Mouse (Mus musculus) frontal cortex, postnatal 10 days (tissue): ENCODE data around the gene Hal.

Experiments
- DNase-seq, 2 experiments: peaks; one replicate each; pipeline ENCODE4 v3.0.0; 2022; ENCODE audit warnings: low spot score in 2 of 2, mixed read lengths in 1 of 2

The Hal gene

GRCm38 (mm10) chr10:93488066-93488827, at the start of gene Hal:
TSS of gene Hal (plus strand) at chr10:93488768.
- DNase-seq, result no peak

DNA sequence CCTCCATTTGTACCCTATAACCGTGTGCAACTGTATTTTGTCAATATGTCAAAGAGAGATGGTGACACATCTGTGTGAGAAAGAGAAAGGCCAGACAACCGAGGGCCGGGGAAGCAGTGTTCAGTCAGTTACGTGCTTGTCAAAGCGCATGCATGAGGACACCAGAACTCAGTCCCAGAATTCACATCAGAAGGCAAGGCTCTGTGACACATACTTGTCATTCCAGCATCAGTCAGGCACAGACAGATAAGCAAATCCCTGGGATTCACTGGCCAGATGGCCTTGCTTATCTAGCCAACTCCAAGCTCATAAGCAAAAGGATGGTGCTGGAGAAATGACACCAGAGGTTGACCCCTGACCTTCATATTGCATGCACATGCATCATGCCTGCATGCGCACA, 47.1 kb upstream of the Hal start:
- DNase-seq, result no peak

GRCm38 (mm10) chr10:93442183-93442582, 46.4 kb upstream of the Hal start:
- no peak for DNase-seq

GRCm38 (mm10) chr10:93444407-93444806, 44.2 kb upstream of the Hal start:
- no peak for DNase-seq

GRCm38 (mm10) chr10:93447398-93447797, 41.2 kb upstream of the Hal start:
- no peak for DNase-seq

DNA sequence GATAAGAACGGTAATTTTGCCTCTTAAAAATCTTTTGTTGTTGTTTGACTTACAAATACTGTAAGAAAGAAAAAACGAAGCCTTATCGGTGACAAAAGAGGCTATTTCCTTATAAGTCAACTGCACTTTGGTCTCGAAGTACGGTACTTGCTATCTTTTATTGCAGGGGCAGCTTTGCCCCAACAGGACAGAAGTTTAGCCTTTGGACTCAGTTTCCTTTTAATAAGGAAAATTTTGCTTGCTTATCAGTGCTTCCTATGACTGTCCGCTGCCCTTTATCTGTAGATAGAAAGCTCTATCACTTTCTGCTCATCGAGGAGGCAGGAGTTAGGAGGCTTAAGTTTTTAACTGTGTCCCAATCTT, 33.9 kb upstream of the Hal start:
- no peak for DNase-seq

GRCm38 (mm10) chr10:93460106-93460505, 28.5 kb upstream of the Hal start:
- DNase-seq, result no peak

DNA sequence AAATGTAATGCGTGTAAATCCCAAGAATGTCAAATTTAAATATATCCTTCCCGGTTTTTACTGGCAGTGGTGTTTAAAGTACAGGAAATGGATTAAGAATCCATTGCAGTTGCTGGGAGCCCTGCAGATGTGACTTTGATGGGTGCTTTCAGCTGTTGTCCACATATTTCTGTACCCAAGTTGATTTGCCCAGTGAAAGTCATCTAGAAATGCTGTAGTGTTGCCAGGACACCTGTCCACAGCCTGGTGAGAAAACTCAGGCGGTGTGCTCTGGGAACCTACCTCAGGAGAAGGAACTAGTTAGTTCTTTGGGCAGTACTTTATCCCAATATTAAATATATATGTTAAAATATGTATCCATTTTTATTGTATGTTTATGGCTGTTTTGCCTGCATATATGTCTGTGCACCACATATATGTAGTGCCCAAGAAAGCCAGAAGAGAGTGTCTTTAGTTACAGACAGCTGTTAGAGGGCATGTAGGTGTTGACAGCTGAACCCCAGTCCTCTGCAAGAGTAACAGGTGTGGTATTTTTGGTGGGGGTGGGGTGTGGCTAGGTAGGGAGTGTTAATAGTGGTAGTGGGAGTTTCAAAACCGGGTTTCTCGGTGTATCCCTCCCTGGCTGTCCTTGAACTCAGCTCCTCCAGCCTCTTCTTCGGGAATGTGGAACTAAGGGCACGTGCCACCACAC, 25.7 kb upstream of the Hal start:
- DNase-seq, result no peak

DNA sequence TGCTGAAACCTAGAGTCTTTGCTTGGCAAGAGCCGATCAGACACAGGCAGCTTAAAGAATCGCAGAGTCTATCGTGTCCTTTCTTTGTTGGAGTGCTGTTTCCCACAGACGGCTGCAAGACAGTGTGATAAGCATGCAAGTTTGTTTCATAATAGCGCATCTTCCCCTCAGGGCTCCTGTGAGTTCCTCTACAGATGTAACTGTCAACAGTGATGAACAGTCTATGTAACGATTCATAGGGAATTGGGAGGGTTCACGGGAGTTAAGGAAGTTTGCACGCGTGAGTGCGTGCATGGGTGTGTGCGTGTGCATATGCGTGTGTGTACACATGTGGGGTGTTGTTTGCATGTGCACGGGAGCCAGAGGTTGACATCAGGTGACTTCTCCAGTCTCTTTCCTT, 25.0 kb upstream of the Hal start:
- no peak for DNase-seq

- no peak for DNase-seq
Measured at GRCm38 (mm10) chr10:93467259-93467658, 21.3 kb upstream of the Hal start.

GRCm38 (mm10) chr10:93467791-93468190, 20.8 kb upstream of the Hal start:
- DNase-seq, result no peak

GRCm38 (mm10) chr10:93471415-93471814, 17.2 kb upstream of the Hal start:
- peak; percentile 40 to 81 for DNase-seq

GRCm38 (mm10) chr10:93484511-93484910, 4.1 kb upstream of the Hal start:
- DNase-seq, result no peak

GRCm38 (mm10) chr10:93485055-93485691, 3.4 kb upstream of the Hal start:
- no peak for DNase-seq

DNA sequence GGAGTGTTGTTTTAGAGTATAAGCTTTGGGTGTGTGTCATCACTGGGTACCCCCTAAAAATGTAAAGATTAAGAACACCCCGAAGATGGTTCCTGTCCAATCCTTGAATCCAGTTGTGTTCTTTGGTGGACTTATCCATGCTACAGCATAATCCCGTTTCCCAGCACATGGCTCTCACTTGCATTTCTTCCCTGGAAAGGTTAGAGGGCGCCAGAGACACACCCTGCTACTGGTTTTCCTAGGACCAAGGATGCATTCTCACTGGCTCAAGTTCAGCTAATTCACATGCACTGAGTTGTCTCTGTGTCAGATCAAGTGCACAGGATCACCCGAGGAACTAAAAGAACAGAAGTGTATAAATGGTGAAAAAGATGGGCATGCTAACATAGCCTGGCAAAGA, 1.9 kb upstream of the Hal start:
- DNase-seq, result peak in 1 of 2 experiments; percentile 22

GRCm38 (mm10) chr10:93488828-93489226, 259 bp downstream of the Hal start:
- no peak for DNase-seq

- DNase-seq, result no peak
Measured at GRCm38 (mm10) chr10:93490451-93490850, 1.9 kb downstream of the Hal start.

DNA sequence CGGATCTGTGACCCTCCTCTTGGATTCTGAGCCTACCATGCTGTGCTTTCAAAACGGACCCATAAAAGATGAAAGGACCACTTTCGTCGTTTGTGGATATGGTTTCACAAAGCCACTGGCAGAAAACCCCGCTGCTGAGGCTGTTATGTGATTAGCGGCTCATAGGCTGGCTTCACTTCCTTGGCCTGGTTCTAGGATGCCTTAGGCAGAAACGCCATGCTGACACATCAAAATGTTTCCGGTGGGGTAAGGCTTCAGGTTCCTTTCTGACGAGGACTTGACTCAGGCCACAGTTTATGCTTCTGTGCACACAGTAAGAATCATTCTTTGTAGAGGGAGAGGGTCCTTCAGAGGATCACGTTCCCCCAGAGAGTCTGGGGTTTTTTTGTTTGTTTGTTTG, 12.3 kb downstream of the Hal start:
- DNase-seq, result no peak

- DNase-seq, result no peak
Measured at GRCm38 (mm10) chr10:93501346-93501745, 12.8 kb downstream of the Hal start.

- no peak for DNase-seq
Measured at GRCm38 (mm10) chr10:93508383-93508970, 19.9 kb downstream of the Hal start.

GRCm38 (mm10) chr10:93509532-93510153, 21.1 kb downstream of the Hal start:
- no peak for DNase-seq

- no peak for DNase-seq
Measured at GRCm38 (mm10) chr10:93515419-93515818, 26.9 kb downstream of the Hal start.
